Mouse (Mus musculus) layer of hippocampus, postnatal 10 days (tissue): ENCODE results near the gene Wfdc11. TPM values are rescaled to one million over a fixed set of nuclear protein-coding genes. Genes with fewer than 3 reads are reported as not detected.

Experiments
- DNase-seq, 2 experiments: peaks; one replicate each; pipeline ENCODE4 v3.0.0; 2021; ENCODE audit warnings: low spot score in 2 of 2
- total RNA-seq, 2 experiments: library from RNA; stranded (reverse); gene quantifications; 2 replicates each; pipeline ENCODE4 v1.2.3; 2021

The Wfdc11 gene
- total RNA-seq, 2 experiments from 2014 or later = not detected

GRCm38 (mm10) chr2:164641129-164641528, 32.8 kb downstream of the Wfdc11 start:
- no peak for DNase-seq

DNA sequence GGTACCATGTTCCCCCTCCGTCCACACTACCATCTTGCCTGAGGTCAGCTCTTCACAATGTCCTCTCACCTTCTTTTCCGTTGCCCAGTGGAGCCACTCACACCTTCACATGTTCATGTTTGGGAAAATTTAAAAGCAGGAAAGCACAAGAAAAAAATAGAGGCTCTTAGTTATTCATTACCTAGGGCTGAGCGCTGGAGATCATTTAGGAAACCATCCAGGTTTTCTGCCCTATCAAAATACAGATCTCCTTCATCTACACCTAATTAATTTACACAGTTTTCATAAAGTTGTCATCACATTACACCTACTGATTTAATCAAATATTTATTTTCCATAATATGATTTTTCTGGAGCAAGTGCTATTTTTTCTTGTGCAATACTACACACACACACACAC, 35.2 kb downstream of the Wfdc11 start, which contains the start of gene Wfdc16:
Wfdc16 (minus strand) TSS at position 101 of the 400 bp plus-strand sequence.
- DNase-seq = no peak

- DNase-seq = no peak
Measured at GRCm38 (mm10) chr2:164635266-164635665, 38.6 kb downstream of the Wfdc11 start.

DNA sequence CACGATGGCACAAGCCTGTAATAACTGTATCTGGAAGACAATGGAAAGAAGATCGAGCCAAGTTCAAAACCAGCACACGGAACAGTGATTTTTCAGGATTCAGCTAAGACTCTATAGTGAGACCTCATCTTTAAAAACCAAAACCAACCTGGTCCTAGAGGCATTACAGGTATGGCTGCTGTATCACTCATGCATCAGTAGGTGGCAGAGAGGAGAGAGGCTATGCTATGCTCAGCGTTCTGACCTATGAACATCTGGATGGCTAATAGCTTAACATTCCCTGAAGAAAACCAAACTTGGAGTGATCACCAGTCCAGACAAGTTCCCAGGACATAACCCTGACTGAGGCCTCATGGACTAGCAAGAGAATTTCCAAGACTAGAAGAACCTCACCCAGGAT, 52.1 kb downstream of the Wfdc11 start:
- DNase-seq = no peak

DNA sequence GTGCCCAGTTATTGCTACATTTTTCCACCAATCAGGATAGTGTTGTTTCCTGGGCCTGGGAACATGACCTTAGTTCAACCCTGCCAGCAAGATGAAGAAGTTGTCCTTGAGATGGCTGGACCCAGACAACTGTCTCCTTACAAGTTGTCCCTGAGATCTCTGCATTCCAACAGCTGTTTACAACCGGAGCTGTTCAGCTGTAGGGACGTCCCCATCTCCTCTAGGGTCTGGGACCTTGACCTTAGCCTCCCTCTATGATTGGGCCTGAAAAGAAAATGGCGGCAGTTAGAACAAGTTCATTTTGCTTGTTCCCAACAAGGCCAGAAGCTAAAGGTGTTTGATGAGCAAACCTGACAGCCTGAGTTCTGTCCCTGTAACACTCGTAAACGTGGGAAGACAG, 54.8 kb downstream of the Wfdc11 start:
- no peak for DNase-seq

GRCm38 (mm10) chr2:164615386-164615785, 58.5 kb downstream of the Wfdc11 start:
- DNase-seq = no peak

- DNase-seq = peak; percentile 20 to 29
Measured at GRCm38 (mm10) chr2:164613471-164613870, 60.4 kb downstream of the Wfdc11 start, which contains the start of the genes Wfdc6b and Wfdc8. TSS of gene Wfdc6b (plus strand) at chr2:164613522. TSS of gene Wfdc8 (minus strand) at chr2:164613626.

Other genes with a start within 250 kb of the Wfdc11 start
- gene Sdc4, start 230.2 kb downstream of the Wfdc11 start, total RNA-seq = 10 to 100 TPM; 74.2 to 83.4 TPM
- 10 to 100 TPM; 43.9 to 45.8 TPM for gene Sys1, start 217.1 kb downstream of the Wfdc11 start, total RNA-seq
- gene Gm20458, start 213.1 kb downstream of the Wfdc11 start, total RNA-seq = 10 to 100 TPM in 1 of 2 experiments, 1 to 10 TPM in 1; 4.1 to 17.9 TPM
- not detected for gene Trp53tg5, start 200.4 kb downstream of the Wfdc11 start, total RNA-seq
- 10 to 100 TPM; 58.9 to 61.0 TPM for gene Dbndd2, start 188.0 kb downstream of the Wfdc11 start, total RNA-seq
- 100 to 1,000 TPM; 106 to 109 TPM for gene Pigt, start 176.6 kb downstream of the Wfdc11 start, total RNA-seq
- under 1 TPM in 1 of 2 experiments, not detected in 1; 0.73 TPM for gene Wfdc2, start 111.7 kb downstream of the Wfdc11 start, total RNA-seq
- not detected for gene Spint3, start 100.6 kb downstream of the Wfdc11 start, total RNA-seq
- gene Wfdc6a, start 88.6 kb downstream of the Wfdc11 start, total RNA-seq = 1 to 10 TPM in 1 of 2 experiments, under 1 TPM in 1; 0.78 to 2.2 TPM
- gene Eppin, start 80.5 kb downstream of the Wfdc11 start, total RNA-seq = not detected
- gene Wfdc6b, start 60.6 kb downstream of the Wfdc11 start, total RNA-seq = not detected
- gene Wfdc8, start 60.5 kb downstream of the Wfdc11 start, total RNA-seq = not detected
- gene Wfdc16, start 35.3 kb downstream of the Wfdc11 start, total RNA-seq = not detected
- gene Wfdc10, start 18.0 kb downstream of the Wfdc11 start, total RNA-seq = not detected
- gene Wfdc9, start 17.5 kb downstream of the Wfdc11 start, total RNA-seq = not detected
- not detected for gene Wfdc13, start 11.0 kb upstream of the Wfdc11 start, total RNA-seq
- not detected for gene Spint4, start 24.4 kb upstream of the Wfdc11 start, total RNA-seq
- gene Spint5, start 41.2 kb upstream of the Wfdc11 start, total RNA-seq = not detected
- 1 to 10 TPM in 1 of 2 experiments, under 1 TPM in 1; 0.87 to 1.4 TPM for gene Wfdc3, start 71.8 kb upstream of the Wfdc11 start, total RNA-seq
- gene Dnttip1, start 71.9 kb upstream of the Wfdc11 start, total RNA-seq = 10 to 100 TPM; 41.9 to 46.0 TPM
- 1 to 10 TPM; 6.9 to 8.3 TPM for gene Ube2c, start 95.8 kb upstream of the Wfdc11 start, total RNA-seq
- not detected for gene Tnnc2, start 105.9 kb upstream of the Wfdc11 start, total RNA-seq
- gene Snx21, start 111.7 kb upstream of the Wfdc11 start, total RNA-seq = 10 to 100 TPM; 41.3 to 43.6 TPM
- 10 to 100 TPM; 24.1 to 28.6 TPM for gene Acot8, start 130.8 kb upstream of the Wfdc11 start, total RNA-seq
- gene Zswim3, start 131.0 kb upstream of the Wfdc11 start, total RNA-seq = 1 to 10 TPM; 8.9 to 9.4 TPM
- 10 to 100 TPM; 18.5 to 18.7 TPM for gene Zswim1, start 148.6 kb upstream of the Wfdc11 start, total RNA-seq
- gene Spata25, start 154.4 kb upstream of the Wfdc11 start, total RNA-seq = 1 to 10 TPM in 1 of 2 experiments, not detected in 1; 1.6 TPM
- 10 to 100 TPM; 70.8 to 76.9 TPM for gene Ctsa, start 158.8 kb upstream of the Wfdc11 start, total RNA-seq
- gene Neurl2, start 159.4 kb upstream of the Wfdc11 start, total RNA-seq = 1 to 10 TPM; 3.5 to 4.7 TPM
- 10 to 100 TPM; 72.9 to 79.2 TPM for gene Pltp, start 183.6 kb upstream of the Wfdc11 start, total RNA-seq
- 10 to 100 TPM; 45.0 to 50.9 TPM for gene Pcif1, start 205.2 kb upstream of the Wfdc11 start, total RNA-seq
- gene Zfp335, start 237.7 kb upstream of the Wfdc11 start, total RNA-seq = 10 to 100 TPM; 24.0 to 24.1 TPM